Mouse (Mus musculus): Measurements from ENCODE around the gene Bricd5. TPM values are rescaled to one million over a fixed set of nuclear protein-coding genes. Genes with fewer than 3 reads are reported as not detected.

Gene Bricd5
- total and polyA plus RNA-seq, 3 experiments, result 0.98 TPM; not detected in 2

DNA sequence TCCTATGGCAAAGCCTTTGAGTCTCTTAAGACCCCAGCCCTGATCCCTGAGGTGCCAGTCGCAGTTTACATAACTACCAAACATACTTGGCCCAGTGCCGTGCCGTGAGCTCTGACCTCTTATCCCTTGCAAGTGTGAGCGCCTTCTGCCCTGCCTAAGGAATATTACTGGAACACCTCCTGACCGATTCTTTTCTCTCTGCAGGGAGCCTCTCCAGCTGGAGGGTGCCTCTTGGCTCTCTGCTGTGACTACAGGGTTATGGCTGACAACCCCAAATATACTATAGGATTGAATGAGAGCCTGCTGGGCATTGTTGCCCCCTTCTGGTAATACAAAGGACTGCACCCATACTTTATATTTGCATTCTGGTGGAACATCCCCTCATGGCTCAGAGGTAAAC, 36.7 kb upstream of the Bricd5 start:
- dilution Hi-C loops (cut with MboI; ENCODE audit: extremely low pct_ligation_motif_present, extremely low pct_unique_long_range_greater_than_20kb, low sequenced_read_pairs), result no loop called here
- Histone ChIP-seq H3K27me3 (replicated peaks) (no peaks in the 10 kb centered on the region), H3K4me2 (ENCODE audit: insufficient read depth, low read depth, poor library complexity, severe bottlenecking) (no peak overlapping the region), H3K79me2 (replicated peaks; ENCODE audit: control insufficient read depth, extremely low read depth, insufficient read depth, poor library complexity, severe bottlenecking) (no peaks in the 10 kb centered on the region), H3K9ac (ENCODE audit: insufficient read depth, low read depth) (no peak overlapping the region), H3K4me3 (replicated peaks in 1 of 3; ENCODE audit: low read depth in 2 of 3, low read length in 2 of 3, poor library complexity in 1 of 3) (no peak overlapping the region), H3K4me1 (ENCODE audit: control insufficient read depth in 1 of 2, insufficient read depth in 2 of 2) (no peaks in the 10 kb centered on the region), H3K27ac (ENCODE audit: insufficient read depth, low read depth) (no peak overlapping the region), H3K36me3 (replicated peaks in 1 of 2; ENCODE audit: control insufficient read depth in 1 of 2, insufficient read depth in 1 of 2, low read length in 1 of 2) (peaks cover 74 to 97% of the 10 kb centered on the region in 2 experiments), H3K9me3 (replicated peaks; ENCODE audit: low read length) (no peaks in the 10 kb centered on the region)
- in situ Hi-C loops (cut with MboI; ENCODE audit: low pct_ligation_motif_present, low pct_unique_long_range_greater_than_20kb, low sequenced_read_pairs), result no loop called here
- TF ChIP-seq EP300 (IDR thresholded peaks at IDR 0.05; ENCODE audit: low read length) (no peak), CTCF (conservative IDR thresholded peaks at IDR 0.05 in 1 of 2, IDR thresholded peaks at IDR 0.05 in 1 of 2; ENCODE audit: low read depth in 2 of 2, low read length in 2 of 2) (peak; percentile 71 to 81), SMC3 (IDR thresholded peaks at IDR 0.05; ENCODE audit: low read depth, low read length) (peak; percentile 56), RAD21 (IDR thresholded peaks at IDR 0.05; ENCODE audit: low read depth, low read length) (peak; percentile 65)
- DNase-seq (ENCODE audit: extremely low read depth), result peak; percentile 62

GRCm38 (mm10) chr17:24440377-24440776, 33.3 kb upstream of the Bricd5 start:
- Histone ChIP-seq H3K9me3 (replicated peaks; ENCODE audit: low read length) (no peaks in the 10 kb centered on the region), H3K27ac (ENCODE audit: insufficient read depth, low read depth) (no peak overlapping the region), H3K4me1 (ENCODE audit: control insufficient read depth in 1 of 2, insufficient read depth in 2 of 2) (no peaks in the 10 kb centered on the region), H3K4me2 (ENCODE audit: insufficient read depth, low read depth, poor library complexity, severe bottlenecking) (no peak overlapping the region), H3K36me3 (replicated peaks in 1 of 2; ENCODE audit: control insufficient read depth in 1 of 2, insufficient read depth in 1 of 2, low read length in 1 of 2) (peaks cover 88 to 100% of the 10 kb centered on the region in 2 experiments), H3K79me2 (replicated peaks; ENCODE audit: control insufficient read depth, extremely low read depth, insufficient read depth, poor library complexity, severe bottlenecking) (no peaks in the 10 kb centered on the region), H3K4me3 (replicated peaks in 1 of 3; ENCODE audit: low read depth in 2 of 3, low read length in 2 of 3, poor library complexity in 1 of 3) (no peak overlapping the region), H3K9ac (ENCODE audit: insufficient read depth, low read depth) (no peak overlapping the region), H3K27me3 (replicated peaks) (no peaks in the 10 kb centered on the region)
- TF ChIP-seq E2F4 (IDR thresholded peaks at IDR 0.05; ENCODE audit: insufficient replicate concordance, low read depth, low read length) (no peak), POLR2A (IDR thresholded peaks at IDR 0.05; ENCODE audit: low read depth, low read length) (no peak), KAT2A (IDR thresholded peaks at IDR 0.05; ENCODE audit: insufficient replicate concordance, low read length) (no peak), ZMIZ1 (IDR thresholded peaks at IDR 0.05; ENCODE audit: low read depth, low read length) (0 out of 2 replicates have a peak, but pooled peaks have one; percentile 1), ZKSCAN1 (IDR thresholded peaks at IDR 0.05; ENCODE audit: borderline replicate concordance, low read depth, low read length) (no peak)
- DNase-seq (ENCODE audit: extremely low read depth), result no peak
- dilution Hi-C loops (cut with MboI; ENCODE audit: extremely low pct_ligation_motif_present, extremely low pct_unique_long_range_greater_than_20kb, low sequenced_read_pairs) (no loop called here), in situ Hi-C loops (cut with MboI; ENCODE audit: low pct_ligation_motif_present, low pct_unique_long_range_greater_than_20kb, low sequenced_read_pairs) (no loop called here)

DNA sequence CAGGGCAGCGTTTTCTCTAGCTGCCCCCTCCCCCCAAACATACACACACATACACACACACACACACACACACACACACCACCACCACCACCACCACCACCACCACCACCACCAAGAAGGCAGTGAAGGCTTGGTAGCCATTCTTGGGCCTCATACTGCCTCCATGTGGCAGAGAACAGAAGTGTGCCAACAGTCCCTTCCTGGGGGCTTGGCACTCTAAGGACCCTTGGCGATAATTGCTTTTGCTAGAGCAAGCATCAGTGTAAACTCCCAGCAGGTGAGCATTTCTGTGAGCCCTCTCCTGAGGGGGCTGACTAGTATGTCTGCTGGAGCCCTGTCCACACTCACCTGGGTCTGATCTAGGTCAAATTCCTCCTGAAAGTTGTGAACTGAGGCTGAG, 32.5 kb upstream of the Bricd5 start:
- dilution Hi-C loops (cut with MboI; ENCODE audit: extremely low pct_ligation_motif_present, extremely low pct_unique_long_range_greater_than_20kb, low sequenced_read_pairs), result no loop called here
- H3K9me3 ChIP-seq (replicated peaks; ENCODE audit: low read length), result no peaks in the 10 kb centered on the region
- no peak overlapping the region for H3K9ac ChIP-seq (ENCODE audit: insufficient read depth, low read depth)
- H3K4me3 ChIP-seq (replicated peaks in 1 of 3; ENCODE audit: low read depth in 2 of 3, low read length in 2 of 3, poor library complexity in 1 of 3), result no peak overlapping the region
- in situ Hi-C loops (cut with MboI; ENCODE audit: low pct_ligation_motif_present, low pct_unique_long_range_greater_than_20kb, low sequenced_read_pairs), result no loop called here
- peaks cover 87 to 100% of the 10 kb centered on the region in 2 experiments for H3K36me3 ChIP-seq (replicated peaks in 1 of 2; ENCODE audit: control insufficient read depth in 1 of 2, insufficient read depth in 1 of 2, low read length in 1 of 2)
- no peaks in the 10 kb centered on the region for H3K79me2 ChIP-seq (replicated peaks; ENCODE audit: control insufficient read depth, extremely low read depth, insufficient read depth, poor library complexity, severe bottlenecking)
- TF ChIP-seq HCFC1 (IDR thresholded peaks at IDR 0.05; ENCODE audit: low read depth, low read length) (no peak), CTCF (conservative IDR thresholded peaks at IDR 0.05 in 1 of 2, IDR thresholded peaks at IDR 0.05 in 1 of 2; ENCODE audit: low read depth in 2 of 2, low read length in 2 of 2) (peak in 1 of 2 experiments; percentile 50; a peak in 2 of 4 replicates), SMC3 (IDR thresholded peaks at IDR 0.05; ENCODE audit: low read depth, low read length) (peak; percentile 14; the same call in 1 of the 2 replicates), RAD21 (IDR thresholded peaks at IDR 0.05; ENCODE audit: low read depth, low read length) (peak; percentile 21)
- H3K27ac ChIP-seq (ENCODE audit: insufficient read depth, low read depth), result no peak overlapping the region
- H3K27me3 ChIP-seq (replicated peaks), result no peaks in the 10 kb centered on the region
- no peak for DNase-seq (ENCODE audit: extremely low read depth)
- H3K4me1 ChIP-seq (ENCODE audit: control insufficient read depth in 1 of 2, insufficient read depth in 2 of 2), result no peaks in the 10 kb centered on the region
- no peak overlapping the region for H3K4me2 ChIP-seq (ENCODE audit: insufficient read depth, low read depth, poor library complexity, severe bottlenecking)
